Mouse (Mus musculus) embryo, embryonic 11 days (tissue): Measurements from ENCODE around the gene Glis3.

Experiments
- DNase-seq: peaks from one replicate; pipeline ENCODE4 v3.0.0-alpha.2; 2015

Glis3 gene

DNA sequence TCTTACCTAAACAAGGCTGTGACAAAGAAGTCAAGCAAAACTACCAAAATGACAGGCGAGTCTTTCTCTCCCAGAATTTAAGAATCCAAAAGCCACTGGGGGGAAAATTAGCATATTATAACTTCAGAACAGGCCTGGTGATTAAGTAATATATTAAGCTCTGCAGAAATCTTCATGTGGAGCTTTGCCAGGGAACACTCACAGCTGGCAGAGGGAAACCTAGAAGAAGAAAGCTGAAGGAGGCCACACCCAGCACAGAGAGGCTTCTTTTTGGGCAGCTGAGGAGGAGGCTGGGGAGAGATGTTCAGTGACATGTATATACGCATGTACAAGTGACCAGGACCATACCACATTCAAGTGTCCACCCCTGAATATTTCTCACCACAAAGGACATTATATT, 304.1 kb downstream of the Glis3 start:
- no peak for DNase-seq

DNA sequence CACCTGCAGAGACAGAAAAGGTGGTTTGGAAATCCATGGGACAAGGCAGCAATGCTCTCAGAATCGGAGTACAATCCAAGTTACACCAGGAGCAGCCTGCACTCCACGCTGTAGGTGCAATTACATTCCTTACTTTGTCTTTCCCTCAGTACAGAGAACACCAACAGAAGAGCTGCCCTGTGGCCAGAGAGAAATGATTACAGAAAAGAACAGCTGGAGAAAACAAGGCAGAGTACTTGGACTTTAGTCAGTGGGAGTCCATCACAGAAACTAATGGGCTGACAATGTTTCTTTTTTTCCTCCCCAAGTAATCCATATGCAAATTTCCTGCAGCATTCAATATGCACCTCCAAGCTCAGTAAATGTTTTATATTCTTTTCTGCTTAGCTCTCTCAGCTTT, 305.4 kb downstream of the Glis3 start:
- no peak for DNase-seq

DNA sequence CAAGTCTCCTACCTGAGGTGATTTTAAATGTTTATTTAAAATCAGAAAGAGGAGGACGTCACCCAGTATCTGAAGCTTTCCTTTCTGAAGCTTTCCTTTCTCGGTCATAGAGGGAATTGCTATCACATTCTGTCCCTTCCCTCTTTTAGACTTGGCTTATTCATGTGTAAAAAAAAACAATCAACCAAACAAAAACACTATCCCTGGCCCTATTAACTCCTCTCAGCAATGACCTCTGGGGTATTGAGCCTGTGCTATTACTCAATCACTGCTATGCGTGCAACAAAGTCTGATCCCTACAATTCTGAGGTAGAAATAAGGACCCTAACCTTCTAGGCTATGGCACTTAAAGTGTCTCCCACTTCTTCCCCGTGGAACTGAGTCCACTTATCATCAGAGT, 311.7 kb downstream of the Glis3 start:
- DNase-seq = no peak

DNA sequence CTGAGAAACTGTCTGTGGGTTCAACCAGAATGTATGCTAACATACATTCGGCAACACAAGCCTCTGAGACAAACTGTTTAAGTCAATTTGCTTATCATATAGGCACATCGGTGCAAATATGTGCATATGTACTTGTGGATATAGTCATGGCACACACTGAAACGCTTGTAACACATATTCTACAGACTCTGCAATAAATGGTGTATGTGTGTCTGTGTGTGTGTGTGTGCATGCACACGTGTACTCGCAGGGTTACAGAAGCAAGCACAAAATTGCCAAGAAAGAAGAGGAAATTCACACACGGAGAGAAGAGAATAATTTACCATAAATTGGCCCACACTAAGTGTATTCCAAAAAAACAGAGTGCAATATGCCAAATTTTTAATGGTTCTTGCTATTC, 312.6 kb downstream of the Glis3 start:
- DNase-seq = no peak

DNA sequence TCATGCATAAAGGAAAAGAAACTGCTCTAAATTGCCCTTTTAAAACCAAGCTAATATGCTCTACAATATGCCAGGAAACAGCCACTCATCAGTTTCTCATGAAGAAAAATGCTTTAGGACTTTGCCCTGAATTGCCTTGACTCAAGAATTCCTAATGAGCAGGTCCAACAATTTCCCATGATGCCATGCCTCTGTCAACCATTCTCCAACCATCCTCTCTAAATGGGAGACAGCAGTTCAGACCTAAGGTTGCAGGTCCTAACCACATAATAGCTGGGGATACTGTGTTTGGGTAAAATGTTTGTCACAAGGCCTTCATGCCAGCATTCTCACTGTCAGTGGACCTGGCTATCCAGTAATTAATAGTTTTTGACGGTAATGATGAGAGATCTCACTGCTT, 313.1 kb downstream of the Glis3 start:
- no peak for DNase-seq

DNA sequence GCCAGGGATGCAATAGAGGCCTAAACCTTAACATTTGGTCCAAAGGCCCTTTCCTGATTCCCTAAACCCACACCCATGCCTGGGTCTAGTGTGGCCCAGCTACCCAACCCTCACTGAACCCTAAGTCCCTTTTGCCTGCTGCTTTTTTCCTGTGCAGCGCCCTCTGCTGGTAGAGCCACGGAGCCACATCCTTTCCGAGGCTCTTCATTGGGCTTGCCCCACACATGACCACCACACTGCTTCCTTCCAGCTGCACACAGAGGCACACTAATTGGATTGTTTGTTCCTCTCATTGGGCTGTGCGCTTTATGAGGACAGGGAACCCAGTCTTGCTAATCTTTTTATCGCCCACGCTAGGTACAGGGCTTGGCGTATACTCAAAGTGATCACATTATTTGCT, 314.0 kb downstream of the Glis3 start:
- peak; percentile 56 for DNase-seq

DNA sequence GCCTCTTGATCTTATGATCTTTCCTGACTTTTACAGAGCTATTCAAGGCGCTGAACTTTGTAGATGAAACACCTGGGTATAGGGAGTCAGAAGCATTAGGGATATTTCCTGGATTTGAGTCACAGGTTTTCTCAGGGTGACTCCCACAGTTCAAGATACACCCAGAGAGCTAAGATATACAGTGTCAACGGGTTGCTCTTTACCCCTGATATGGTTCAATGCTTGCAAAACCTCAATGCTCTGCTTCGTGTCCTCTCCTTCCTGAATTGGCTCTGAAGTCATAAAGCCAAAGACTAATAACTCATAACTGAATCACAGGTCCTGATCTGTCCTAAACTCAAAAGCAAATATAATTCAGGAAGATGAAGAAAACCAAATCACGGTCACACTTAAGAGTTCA, 319.0 kb downstream of the Glis3 start:
- DNase-seq = no peak

DNA sequence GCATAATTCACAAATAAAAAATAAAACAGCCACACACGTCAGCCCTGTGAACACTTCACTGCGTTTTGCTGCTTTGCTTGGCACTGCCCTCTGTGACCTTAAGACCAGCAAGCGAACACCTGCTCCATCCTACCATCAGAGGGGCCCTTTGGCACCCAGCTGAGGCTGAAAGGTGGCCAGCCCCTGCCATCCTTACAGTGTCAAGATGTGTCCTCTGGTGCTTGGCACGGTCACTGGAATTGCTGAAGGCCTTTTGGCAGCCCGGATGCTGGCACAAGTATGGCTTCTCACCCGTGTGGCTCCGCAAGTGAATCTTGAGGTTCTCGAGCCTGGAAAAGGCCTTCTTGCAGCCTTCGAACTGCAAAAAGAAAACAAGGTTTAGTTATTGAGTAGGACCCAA, 322.3 kb downstream of the Glis3 start:
- DNase-seq = no peak

DNA sequence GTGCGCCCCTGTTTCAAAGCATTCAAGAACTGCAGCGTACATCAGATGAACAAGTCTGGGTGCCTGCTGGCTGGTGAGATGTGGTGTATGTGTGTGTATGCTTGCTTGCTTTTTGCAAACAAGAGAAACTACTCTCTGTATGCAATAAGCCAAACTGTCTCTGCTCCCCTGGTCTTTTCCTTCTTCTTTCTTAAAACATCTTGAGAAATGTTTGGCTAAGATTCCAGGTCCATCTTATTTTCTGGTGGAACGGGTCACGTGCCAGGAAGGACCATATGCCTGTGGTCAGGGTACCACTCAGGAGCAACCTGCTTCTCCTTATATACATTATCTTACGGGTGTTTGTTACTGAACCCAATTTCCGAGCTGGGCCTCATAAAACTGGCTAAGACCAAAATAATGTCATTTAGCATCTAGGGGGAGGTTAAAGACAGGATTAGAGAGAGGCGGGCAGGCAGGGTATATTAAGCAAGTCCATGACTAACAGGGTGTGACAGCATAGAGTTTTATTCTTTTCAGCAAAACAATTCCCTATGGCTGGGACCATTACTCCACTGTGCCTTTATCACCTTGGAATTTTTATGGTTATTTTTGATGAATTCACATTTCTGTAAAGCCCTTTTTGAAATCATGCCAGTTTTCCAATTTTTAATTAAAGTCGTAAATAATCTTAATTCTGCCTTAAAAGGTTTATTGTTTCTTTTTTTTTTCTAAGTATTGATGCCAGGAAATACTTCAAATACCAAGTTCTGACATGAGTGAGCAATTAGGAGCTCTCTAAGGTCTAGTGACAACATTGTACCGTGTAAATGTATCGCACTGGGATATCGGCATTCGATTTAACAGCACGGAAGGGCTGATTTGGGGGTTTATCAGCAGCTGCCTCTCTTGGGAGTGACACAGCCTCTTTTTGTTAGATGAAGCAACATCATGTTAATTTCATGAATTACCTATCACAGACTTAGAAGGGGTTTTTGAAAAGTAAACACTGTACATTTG, 328.5 kb downstream of the Glis3 start:
- no peak for DNase-seq

DNA sequence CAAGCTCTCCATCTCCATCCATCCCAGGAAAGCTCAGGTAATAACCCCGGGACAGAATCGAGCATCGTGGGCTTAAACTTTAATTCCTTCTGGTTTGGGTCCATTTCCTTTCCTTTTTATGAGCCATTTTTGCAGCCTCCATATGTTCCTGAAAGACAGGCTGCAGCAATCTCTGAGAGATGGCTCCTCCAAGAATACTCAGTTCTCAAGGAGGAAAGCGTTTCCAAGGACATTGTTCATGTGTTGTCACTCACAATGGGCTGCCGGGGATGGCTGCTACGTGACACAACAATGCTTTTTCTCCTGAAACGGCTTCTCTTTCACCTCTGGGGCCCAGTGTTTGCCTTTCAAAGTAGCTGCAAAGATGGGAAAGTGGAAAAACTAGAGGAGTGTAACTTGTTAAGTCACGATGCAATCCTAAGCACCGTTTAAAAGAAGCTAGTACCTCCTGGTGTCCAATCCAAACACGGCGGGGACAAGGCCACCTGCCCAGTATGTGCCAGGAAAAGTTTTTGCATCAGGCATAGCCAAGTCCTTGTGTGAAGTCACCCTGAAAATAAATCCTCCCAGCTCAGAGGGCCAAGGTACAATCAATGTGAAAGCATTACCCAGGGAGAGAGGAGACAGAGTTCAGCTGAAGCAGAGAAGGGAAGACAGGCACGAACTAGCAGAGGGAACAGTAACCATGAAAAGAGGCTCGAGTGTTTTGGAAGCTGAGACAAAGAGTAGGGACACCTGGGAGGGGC, 332.6 kb downstream of the Glis3 start:
- DNase-seq = no peak

DNA sequence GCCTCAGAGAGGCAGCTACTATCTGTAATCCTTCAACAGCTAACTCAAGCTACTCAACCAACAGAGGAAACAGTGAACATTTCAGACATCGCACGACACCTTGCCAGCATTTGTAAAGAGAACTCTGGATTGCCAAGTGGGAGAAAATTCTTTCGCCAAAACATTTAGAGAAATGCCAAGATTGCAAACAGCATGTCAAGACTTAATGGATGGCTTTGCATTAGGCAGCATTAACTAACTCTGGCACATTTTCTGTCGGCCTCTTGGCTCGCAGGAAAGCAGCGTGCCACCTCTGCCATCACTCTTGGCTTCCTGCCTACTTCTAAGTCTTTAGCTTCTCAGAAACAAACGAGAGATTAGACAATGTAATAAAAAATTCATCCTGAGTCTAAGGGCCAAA, 336.2 kb downstream of the Glis3 start:
- no peak for DNase-seq

DNA sequence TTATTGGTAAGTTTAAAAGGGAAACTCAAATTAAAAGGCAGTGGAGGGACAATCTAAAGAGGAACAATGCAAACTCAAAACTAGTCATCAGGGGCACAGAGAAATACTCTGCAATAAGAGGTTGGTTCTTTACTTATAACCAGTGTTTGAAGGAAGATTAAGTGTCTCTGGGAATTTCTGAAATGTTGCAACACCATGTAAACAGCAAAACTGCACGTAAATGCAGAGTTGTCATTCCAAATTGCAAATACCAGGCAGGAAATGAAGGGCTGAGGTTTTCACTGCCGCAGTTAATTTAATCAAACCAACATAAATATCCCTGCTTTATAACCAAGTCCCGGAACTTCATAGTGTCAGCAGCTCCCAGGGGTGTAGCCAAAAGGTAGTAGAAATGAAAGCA, 342.3 kb downstream of the Glis3 start:
- no peak for DNase-seq

DNA sequence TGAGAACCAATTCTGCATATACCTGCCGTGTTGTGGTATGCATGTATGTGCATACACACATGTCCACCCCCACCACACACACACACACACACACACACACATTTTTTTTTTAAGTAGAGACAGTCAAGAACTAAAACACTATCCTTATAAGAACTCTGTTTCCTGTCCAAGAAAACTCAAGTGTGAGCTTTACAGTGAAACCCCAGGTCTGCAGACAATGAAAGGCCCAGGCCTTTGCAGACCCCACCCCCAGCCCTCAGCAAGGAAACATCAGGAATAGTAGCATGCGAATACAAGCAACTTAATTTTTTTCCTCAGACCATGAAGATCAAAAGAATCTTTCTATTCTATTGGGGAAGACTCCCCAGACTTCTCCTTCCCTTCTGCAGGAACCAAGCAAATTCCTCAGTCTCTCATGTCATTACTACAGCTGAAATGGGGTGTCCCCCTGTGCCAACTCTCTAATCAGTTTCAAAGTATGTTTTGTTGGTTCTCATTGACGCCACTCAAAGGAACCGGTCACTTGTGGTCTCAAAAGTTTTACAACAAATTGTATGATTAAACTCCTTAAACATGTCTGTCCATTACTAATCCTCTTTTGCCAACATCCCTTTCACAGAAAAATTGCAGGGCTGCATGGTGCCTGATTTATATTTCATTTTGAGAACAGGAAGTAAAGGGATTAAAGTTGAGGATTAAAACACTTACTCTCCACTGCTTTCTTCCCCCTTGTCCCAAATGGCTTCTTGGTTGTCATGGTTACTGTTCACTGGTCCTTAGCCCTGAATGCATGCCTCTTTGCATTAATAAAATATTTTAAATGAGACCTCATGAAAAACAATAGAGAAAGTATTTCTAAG, 343.0 kb downstream of the Glis3 start:
- DNase-seq = peak; percentile 57

DNA sequence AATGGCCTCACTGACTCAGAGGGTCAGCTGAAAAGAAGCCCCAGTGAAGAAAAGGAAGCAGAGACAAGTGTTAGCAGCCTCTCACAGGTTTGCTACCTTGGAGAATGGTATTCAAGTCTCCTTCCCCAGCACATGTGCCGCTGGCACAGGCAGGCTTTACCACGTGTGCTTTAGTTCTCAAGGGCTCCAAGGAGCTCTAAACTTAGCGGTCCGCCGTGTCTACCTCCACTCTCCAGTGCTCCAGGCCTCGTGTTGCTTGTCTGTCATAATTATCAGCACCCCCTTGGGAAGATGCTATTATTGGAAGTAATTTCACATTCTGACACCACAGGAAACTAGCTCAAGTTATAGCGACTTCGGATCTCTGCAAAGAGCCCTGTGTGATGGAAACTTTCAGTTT, 344.0 kb downstream of the Glis3 start:
- DNase-seq = peak; percentile 29

DNA sequence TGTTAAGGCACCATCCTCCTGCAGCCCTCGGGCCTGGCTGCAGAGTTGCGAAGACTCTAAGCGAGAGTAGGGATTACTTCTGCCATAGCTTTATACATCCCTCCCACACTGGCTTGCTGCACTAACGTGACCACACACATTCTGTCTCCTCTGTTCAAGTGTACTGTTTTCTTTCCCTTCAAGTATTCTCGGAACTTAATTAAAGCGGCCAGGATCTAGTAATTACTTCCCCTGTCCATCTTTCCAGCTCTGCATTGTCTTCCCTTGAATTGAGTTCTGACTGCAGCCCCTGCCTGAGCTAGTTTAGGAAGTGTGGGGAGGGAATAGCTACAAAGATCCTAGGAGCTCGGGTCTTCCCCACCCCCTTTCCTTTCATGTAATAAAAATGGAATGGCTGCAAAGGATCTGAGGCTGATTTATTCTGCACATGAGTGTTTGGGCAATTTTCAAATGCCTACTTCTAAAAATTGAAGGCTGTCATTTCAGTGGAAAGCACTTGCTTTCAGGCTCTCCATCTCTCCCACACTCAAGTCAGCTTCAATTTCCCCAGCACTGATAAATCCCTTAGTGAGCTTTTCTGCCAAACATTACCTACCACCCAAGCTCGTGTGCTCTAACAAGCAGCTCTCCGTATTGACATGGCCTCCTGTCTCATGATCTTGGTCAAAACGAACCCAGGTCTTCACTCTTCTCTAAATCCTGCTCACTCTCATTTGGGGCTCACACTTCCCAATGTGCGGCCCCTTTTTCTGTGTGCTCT, 346.7 kb downstream of the Glis3 start:
- peak; percentile 22 for DNase-seq

DNA sequence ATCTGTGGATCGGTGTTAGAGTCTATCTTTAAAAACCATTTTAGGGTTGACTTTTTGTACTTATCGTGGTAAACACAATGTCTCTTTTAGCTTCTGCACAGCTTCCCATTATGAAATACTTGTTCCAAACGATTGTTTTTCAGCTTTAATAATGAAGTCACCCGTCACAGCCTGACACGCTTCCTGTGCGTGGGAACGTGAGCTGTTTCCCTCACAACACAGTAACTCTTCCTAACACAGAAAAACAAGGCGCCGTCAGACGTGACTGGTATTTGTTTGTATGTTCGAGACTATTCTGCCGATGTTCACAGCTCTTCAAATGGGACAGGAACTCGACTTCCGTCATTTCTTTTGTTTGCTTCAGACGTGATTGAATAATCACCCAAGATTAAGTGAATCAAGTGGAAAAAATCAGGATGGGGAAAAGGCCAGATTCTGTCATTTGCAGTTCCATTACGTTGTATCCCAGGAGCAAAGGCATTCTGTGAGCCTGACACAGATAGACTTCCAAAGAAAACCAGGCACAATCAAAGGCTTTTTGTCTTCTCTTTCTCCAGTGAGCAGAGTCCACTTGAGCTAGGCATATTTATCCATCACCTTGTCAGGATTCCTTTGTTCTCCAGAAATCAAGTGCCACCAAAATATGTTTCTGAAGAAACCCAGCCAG, 351.3 kb downstream of the Glis3 start:
- no peak for DNase-seq

DNA sequence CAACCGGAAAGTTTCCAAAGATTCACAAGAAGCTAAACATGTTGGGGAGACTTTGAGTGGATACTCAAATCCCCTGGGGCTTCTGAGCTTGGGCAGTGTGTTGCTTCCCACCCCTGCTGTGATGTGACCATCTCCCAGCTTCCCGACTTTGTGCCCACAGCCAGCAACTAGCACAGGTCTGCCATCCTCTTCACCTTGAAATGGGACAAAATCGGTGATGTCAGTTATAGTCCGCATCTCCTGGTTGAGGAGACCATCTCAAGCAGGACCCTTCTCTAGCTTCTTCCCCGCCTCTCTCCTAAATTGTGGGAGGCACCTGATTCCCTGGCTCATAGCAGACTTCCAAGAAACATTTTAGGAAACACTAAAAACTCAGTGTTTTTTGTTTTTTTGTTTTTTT, 352.3 kb downstream of the Glis3 start:
- DNase-seq = no peak

DNA sequence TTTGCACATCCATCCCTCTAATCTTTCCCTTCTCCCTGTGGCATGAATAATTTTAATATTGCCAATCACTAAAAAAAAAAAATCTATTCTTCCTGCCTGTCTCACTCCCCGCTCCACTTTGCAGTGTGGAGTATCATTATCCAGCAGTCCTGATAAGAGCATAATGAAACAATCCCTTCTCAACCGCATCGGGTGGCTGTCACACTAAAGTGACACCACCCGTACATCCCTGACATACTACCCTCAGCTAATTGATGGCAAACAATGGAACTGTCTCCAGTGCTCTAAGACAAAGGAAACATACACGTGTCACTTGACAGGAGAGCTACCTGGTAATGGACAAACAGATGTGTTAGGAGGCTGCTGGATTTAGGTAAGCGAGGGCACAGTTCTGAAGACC, 373.8 kb downstream of the Glis3 start:
- no peak for DNase-seq

DNA sequence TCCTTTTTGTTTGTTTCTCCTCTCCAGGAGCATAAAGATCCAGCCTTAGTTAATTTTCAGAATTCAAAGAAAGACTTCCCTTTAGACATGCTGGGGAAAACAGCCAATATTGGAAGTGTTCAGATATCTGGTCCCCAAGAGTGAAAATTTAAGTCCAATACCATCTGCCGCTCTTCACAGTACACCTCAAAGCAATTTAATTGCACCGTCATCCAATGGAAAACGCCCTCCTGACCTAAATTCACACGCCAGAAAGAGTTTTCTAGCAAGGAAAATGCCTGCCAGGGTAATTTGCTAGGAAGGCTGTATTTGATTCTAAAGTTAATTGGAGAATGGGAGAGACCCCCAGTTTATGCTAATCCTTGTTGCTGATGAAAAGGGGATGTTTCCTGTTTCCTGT, 374.4 kb downstream of the Glis3 start:
- DNase-seq = no peak

DNA sequence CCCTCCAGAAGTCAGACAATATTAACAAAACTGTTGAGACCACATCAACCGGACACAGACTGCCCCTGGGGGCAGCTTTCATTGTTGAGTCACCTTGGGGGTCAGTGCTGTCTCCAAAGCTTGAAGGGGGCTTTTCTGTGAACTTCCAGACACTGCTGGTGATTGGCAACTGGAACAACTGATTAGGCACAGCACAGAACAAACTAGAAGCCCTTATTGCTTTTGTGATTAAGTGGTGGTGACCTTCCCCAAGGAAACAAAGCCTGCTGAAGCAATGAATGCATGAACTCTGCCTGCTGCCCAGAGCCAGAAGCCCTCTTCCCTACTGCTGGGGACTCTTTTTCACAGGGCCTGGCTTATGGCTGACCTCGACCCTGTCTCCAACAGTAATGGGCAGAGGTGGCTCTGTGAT, 377.0 kb downstream of the Glis3 start:
- DNase-seq = peak; percentile 71

DNA sequence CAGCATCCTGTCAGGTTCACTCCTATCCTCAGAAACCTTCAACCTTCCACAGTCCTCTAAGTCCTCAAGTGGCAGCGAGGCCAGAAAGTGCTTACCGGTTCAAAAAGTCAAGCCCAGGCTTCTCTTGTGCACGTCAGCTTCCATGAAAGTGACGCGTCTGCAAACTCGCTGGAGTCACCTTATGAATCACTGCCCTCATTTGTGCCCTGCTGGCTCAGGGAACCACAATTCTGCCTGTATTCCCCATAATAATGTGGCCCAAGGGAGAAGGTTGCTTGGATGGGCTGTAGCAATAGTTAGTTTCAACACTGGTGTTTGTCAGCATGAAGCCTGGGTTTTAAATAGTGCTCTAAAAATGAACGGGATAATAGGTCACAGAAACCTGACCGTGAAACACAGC, 379.7 kb downstream of the Glis3 start:
- no peak for DNase-seq
